Mouse (Mus musculus) lung, adult 18-20 months (tissue): ENCODE measurements around the gene Echs1.

Source experiments
- DNase-seq, 2 experiments: peaks; one replicate each; pipeline ENCODE4 v3.0.0; 2022; ENCODE audit warnings: mixed read lengths in 2 of 2

Gene Echs1

DNA sequence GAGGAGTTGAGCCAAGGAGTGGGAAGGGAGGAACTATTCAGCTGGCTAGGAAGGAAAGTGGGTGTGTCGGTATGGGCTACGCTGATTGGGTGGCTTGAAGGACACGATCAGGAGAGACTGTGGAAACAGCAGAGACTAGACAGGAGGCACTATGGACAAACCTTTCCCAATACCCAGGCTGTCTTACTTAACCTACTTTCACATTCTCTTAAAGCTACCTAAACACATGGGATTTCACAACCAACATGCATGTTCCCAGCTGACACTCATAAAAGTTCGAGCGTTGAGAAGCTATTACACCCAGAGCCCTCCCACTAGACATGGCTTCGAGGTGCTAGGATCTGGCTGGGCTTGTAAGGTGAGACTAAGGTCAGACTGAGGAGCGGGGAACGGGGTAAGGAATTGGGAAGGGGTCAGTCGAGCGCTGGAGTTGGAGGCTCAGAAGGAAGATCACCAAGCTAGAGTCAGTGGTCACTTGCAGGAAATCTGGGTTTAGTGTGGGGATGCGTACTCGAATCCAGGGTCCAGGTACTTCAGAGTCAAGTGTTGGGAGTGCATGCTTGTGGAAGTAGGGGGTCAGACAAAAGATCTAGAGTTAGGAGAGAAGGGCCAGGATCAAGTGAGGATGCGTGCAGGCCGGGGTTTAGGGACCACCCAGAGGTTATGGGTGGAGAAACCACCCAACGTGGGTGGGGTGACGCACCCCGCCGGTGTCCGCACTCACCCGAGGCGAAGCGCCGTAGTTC is 520 bp downstream of the Echs1 start, which contains the start of gene Paox:
TSS of gene Paox (plus strand) at position 217 of the 746 bp plus-strand sequence.
- DNase-seq = peak; percentile 83 to 86

DNA sequence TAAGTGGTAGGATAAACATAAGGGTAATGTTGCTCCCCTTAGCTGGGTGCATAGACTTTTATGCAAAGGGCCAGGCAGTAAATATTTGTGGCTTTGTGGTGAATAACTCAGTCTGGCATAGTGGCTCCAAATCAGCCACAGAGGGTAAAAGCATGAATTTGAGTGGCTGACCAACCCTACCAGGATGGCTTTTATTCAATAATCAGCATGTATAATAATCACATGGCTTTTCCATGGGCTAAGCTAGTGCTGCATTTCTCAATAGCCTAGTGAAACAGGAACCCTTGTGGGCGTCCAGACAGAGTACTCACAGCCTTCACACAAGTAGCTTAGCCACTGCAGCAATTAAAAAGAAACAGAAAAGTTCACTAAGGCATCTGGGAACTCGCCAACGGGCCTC is 4.3 kb downstream of the Echs1 start:
- DNase-seq = peak; percentile 41 to 61

- no peak for DNase-seq
Measured at GRCm38 (mm10) chr7:140104009-140104408, 12.3 kb downstream of the Echs1 start.

- peak; percentile 89 to 92 for DNase-seq
Measured at GRCm38 (mm10) chr7:140101993-140102860, 14.0 kb downstream of the Echs1 start, which contains the start of gene Fuom. TSS of gene Fuom (minus strand) at chr7:140102441.

DNA sequence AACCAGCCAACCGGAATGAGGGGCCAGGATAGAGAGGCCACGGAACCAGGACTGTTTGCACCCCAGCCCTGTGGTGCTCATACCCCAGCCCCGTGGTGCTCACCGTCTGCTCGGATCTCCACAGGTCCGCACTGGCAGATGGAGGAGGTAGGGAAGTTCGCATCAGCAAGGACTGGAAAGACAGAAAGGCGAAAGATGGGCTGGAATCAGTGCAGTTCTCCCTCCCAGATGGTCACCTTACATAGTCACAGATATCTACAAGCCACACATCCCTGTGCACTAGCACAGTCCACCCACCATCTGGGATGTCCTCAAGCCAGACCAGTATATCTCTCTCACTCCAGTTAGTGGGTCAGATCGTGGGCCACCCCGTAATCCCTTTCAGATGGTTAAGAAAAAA is 14.8 kb downstream of the Echs1 start:
- DNase-seq = no peak

DNA sequence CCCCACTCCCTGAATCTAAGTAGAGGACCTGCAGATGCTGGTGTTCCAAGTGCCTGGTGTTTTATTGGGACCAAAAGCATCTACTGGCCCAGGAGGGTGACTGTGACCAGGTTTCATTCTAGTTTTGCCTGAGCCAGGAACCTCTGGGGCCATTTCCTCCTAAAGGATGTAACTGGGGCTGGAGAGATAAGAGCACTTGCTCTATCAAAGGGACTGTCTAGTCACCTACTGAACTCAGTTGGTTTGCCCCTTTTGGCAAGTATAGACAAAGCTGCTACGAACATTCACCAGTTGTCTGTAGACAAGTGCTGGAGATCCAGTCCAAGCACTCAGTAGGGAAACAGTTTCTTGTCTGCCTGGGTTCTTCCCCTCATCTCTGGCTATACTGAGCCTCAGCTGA is 17.8 kb downstream of the Echs1 start:
- DNase-seq = no peak

- DNase-seq = no peak
Measured at GRCm38 (mm10) chr7:140096055-140096454, 20.2 kb downstream of the Echs1 start.

- DNase-seq = no peak
Measured at GRCm38 (mm10) chr7:140095556-140095955, 20.7 kb downstream of the Echs1 start.

- DNase-seq = no peak
Measured at GRCm38 (mm10) chr7:140094954-140095353, 21.3 kb downstream of the Echs1 start.

DNA sequence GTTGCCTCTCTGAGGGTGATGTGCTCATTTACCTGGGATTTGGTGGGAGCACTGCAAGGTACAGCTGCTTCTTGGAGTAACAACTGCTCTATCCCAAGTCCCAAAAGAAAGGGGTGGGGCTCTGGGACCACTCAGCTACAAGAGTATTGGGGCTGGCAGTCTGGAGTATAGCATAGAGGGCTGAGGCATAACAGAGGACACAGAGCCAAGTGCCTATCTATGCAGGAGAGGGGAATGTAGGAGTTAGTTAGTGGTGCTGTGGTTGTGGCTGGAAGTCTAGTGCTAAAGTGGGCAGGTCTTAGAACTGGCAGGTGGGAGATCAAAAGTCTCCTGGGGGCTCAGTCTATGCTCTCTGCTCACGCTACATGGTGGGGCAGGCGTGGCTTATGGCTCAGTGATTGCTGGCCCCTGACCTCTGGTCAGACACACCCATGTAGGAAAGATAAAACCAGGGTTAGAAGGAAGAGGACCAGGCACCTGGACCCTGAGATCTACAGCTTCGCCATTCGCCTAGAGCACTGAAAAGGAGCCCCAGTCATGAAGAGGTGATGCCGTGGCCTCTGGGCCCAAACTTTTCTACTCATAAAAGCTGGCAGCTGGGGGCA is 23.2 kb downstream of the Echs1 start, which contains the start of gene Prap1:
TSS of gene Prap1 (plus strand) at position 472 of the 605 bp plus-strand sequence.
- no peak for DNase-seq

DNA sequence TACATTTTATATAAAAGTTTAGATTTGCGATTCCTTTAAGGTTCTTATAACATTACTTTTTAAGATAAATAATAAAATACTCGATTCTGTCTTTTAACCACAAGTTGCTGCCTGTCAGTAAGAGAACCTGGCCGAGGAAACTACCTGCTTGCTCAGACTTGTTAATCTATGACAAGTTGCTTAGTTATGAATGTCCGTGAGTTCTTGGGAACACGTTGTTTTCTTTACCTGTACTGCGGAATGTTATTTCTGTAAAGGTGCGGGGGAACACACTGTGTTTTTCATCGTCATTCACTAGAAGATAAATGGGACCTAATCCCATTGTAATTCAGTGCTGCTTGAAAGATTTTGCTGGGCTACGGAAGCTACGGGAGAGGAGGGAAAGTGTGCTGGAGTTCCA is 25.7 kb downstream of the Echs1 start:
- DNase-seq = no peak

GRCm38 (mm10) chr7:140082242-140082678 is 34.0 kb downstream of the Echs1 start, which contains the start of gene Caly:
TSS of gene Caly (minus strand) at chr7:140082548.
- no peak for DNase-seq

DNA sequence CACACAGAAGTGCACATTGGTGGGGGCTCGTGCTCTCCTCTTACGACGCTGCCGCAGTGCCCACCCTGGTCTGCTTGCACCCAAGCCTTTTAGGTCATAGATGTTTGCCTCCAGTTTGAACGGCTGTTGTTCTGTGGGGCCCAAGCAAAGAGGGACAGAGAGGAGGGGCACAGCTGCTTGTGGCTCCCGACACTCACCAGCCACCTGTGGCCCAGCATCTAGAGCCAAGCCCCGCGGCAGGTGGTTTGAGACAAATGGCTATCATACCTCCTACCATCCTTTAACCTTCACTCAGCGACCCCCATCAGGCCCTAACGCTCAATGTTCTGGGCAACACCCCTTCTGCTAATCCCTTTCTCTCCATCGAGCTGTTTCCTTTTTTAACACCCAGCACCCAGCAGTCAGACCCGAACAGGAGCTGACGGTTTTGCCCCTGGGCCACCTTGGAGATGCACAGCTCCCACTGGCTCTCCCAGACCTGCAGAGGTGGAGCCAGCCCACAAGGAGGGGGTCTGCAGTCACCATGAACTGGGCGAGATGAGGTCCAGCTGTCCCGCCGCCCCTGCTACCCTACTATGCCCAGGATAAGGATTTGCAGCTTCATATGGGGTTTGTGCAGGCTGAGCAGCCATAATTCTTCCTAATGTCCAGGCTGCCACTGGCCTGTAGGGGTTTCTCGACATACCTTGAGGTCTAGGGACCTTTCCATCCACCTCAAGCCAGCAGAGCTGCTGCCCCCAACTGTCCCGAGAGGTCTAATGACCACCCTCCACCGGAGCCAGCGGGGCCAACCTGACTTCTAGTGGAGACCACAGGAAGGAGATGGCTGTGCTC is 34.7 kb downstream of the Echs1 start:
- no peak for DNase-seq

DNA sequence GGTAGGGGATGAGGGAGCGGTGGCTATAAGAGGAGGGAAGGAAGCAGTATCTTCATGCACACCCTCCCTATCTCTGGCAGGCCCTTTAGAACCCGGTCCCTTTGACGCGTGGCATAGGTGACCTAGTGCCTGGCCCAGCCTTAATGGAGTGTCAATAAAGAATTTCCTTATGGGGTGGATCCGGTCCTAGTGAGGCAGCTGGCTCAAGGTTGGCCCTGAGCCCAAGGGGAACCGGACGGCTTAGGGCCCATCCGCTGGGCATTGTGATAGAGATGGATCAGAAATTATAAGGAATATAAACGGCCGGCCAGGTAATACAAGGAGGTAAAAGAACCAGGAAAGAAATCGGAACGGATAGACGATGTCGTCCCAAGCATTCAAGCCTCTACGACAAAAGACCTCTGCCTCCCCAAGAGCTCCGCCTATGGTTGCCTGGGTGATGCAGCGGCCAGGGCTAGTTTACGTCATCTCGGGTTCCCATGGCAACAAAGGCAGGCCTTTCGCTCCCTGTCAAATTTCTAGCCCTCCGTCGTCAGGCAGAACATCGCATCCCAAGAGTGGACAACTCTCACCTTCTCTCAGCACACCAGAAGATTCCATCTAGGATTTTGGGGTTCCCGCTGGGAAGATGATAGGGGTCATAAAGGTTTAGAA is 35.6 kb downstream of the Echs1 start:
- DNase-seq = peak; percentile 51 to 69

DNA sequence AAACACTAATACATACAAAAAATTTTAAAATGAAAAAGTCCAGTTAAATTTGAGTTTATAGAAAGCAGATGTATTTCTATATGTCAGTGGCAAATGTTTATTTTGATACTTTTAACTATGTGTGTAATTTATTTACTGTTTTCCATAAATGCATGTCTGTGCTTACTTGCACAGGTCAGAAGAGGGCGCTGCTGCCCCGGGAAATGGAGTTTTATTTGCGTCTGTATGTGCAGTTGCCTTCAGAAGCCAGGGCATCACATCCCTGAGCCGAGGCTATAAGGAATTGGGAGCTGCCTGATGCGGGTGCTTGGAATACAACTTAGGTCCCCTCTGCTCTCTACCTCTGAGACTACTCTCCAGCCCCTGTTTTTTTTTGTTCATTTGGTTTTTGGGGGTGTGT is 37.6 kb downstream of the Echs1 start:
- peak; percentile 56 to 68 for DNase-seq

- DNase-seq = no peak
Measured at GRCm38 (mm10) chr7:140077698-140078097, 38.6 kb downstream of the Echs1 start.

- peak; percentile 21 to 28 for DNase-seq
Measured at GRCm38 (mm10) chr7:140070042-140070711, 46.1 kb downstream of the Echs1 start.

DNA sequence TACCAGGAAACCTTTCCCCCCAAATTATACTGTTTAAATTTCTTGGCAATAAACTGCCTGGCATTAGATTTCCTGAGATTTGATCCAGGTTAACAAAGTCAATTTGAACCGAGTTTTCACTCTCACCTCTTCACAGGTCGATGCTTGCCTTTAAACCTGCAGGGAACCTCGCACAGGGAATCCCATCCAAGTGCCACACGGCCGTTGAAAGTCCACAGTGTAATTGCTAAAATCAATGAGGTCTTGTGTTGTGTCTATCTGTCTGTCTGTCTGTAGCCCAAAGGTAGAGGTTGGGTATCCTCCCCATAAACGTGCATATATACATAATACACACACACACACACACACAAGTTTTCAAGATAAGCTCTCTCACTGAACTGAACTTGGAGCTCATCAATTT is 48.9 kb downstream of the Echs1 start:
- DNase-seq = no peak

DNA sequence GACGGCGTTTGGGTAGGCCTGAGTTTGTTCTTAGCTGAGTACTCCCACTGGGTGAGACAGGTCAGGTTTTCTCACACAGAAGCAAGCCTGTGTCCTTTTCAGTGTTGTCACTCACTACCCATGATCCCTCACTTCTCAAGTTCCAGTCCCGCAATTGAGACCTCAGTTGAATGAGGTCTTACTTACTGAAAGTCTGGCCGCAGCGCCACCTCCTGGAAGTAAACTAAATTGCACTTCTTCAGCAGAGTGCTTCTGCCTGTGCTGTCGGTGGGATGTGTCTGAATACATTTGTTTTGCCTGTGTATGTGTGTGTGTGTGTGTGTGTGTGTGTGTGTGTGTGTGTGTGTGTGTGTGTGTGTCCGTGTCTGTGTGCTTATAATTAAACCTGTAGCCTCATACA is 53.2 kb downstream of the Echs1 start:
- DNase-seq = peak; percentile 52 to 60

- DNase-seq = peak in 1 of 2 experiments; percentile 34
Measured at GRCm38 (mm10) chr7:140062307-140062706, 54.0 kb downstream of the Echs1 start.

GRCm38 (mm10) chr7:140061832-140062130 is 54.5 kb downstream of the Echs1 start:
- DNase-seq = no peak
